Mouse (Mus musculus): ENCODE measurements around the gene Angptl4.
A peak's percentile ranks its signal among the peaks of the same experiment; 100 is the strongest.
"Not testable (repeated sequence)": the region's sequence is repeated elsewhere in the genome, so short reads cannot be mapped to it uniquely, and the experiment has no call there.

Angptl4 gene

GRCm38 (mm10) chr17:33781124-33781977, at the start of gene Angptl4:
Gene Angptl4, minus strand, starts transcription at chr17:33781830.
- DNase-seq (ENCODE audit: low spot score in 2 of 2), result peak; percentile 35 to 37

DNA sequence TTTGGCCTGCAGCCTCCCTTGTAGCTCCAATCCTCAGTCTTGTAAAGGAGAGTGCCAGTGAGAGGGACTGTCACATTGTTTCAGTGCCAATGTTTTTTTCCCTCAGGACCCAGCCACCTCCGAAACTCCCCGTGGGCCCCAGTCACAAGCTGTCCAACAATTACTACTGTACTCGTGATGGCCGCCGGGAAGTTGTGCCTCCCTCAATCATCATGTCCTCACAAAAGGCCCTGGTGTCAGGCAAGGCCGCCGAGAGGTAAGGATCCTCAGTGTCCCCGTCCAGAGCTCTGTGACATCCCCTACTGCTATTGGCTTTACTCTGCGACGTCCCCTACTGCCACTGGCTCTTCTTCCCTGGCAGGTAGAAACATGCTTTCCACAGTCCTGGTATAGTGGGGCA, 47.9 kb upstream of the Angptl4 start:
- DNase-seq (ENCODE audit: low spot score in 2 of 2), result no peak

DNA sequence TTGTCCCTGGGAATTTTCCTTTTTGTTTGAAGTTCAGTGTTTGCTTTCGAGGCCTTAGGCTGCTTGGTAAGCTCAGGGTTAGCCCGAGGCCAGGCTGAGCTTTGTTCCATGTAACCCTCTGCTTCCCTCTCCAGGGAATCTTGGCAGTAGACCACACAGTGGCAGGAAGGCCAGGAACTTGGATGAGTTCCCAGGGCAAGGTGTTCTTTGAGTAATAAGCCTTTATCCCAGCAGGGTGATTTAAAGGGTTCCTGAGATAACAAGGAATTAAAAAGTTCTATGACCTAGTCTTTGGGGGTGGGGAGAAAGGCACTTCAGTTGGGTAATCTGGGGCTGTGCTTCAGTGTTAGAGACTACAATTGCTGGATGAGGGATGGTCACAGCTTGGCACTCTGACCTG, 47.3 kb upstream of the Angptl4 start:
- DNase-seq (ENCODE audit: low spot score in 2 of 2), result no peak

- peak in 1 of 2 experiments; percentile 54 for DNase-seq (ENCODE audit: low spot score in 2 of 2)
Observed at GRCm38 (mm10) chr17:33826850-33827249, 45.2 kb upstream of the Angptl4 start.

DNA sequence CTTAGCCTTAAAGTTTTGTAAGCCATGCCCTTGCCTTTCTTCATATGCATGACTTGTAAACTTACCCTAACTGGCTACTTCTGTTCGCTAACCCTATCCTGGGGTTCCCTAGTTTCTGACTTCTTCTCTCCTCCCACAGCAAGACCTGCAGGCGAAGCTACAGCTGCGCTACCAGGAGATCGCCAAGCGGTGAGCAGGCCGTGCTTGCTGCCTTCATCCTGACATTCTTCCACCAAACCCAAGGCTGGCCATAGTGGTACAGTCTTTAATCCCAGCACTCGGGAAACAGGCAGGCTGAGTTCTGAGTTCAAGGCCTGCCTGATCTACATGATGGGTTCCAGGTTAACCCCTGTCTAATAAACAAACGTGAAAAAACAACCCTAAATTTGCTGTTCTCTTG, 43.8 kb upstream of the Angptl4 start:
- no peak for DNase-seq (ENCODE audit: low spot score in 2 of 2)

- not testable (repeated sequence) for DNase-seq (ENCODE audit: low spot score in 2 of 2)
Observed at GRCm38 (mm10) chr17:33824997-33825330, 43.3 kb upstream of the Angptl4 start.

DNA sequence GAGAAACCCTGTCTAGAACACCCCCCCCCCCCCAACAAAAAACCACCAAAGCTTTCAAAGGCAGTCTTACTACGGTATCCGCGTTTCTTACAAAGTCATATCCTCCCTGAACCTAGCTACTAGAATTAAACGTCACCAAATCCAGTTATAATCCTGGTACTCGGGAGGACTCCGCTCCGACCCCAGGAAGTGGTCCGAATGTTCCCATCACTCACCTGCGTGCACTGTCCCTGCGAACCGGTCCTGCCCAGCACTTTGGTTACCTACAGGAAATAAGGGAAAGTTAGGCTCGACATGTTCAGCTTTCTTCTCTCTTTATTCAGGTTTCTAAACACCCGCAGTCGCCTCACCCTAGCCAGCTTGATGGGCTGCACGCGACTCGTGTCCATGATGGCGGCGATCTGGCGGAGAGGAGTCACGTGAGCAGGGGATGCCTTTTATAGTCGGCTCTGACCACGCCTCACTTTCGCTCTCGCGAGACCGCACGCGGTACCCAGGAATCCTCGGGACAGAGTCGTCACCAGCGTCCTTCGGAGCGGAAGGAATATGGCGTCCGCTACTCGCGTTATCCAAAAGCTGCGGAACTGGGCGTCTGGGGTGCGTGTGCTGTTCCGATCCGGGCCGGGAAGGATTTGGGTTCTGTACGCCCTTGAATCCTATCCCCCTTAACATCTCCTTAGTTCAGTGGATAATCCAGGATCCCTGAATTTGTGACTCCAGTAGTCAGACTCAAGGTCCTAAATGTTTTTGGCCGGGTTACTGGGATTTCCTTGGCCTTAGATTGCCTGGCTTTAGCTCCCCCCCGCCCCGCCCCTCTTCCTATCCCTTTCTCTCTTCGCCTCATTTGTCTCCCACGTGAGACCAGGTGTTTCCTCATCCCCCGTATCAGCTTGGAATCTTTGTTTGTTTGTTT, 42.7 kb upstream of the Angptl4 start, which contains the start of the genes Rps28 and Ndufa7:
Rps28 (minus strand) TSS at position 479 of the 913 bp plus-strand sequence.
Ndufa7 (plus strand) TSS at position 489 of the 913 bp plus-strand sequence.
- peak; percentile 96 for DNase-seq (ENCODE audit: low spot score in 2 of 2)

- DNase-seq (ENCODE audit: low spot score in 2 of 2), result not testable (repeated sequence)
Observed at GRCm38 (mm10) chr17:33823171-33823570, 41.5 kb upstream of the Angptl4 start.

DNA sequence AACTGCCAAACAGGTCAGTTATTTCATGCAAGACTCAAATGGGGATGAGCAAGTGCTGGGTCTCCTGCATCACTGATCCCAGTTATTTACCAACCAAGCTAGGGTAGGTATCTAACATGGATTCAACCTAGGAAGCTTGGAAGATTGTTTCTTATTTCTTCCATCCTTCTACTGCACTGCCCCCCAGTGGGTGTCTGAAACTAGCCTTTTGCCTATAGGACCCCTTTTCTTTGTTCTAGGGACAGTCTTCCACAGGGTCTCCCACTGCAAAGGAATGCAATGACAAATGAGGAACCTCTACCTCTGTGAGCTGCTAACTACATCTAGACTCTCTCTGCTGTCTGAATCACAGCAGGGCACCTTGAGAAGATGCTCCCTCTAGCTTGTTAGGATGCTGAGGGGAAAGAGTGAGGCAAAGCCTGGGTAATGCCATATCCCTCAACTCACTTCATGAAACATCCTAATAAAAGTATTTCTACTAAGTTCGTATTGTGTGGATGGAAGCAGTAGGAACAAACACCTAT, 40.9 kb upstream of the Angptl4 start:
- no peak for DNase-seq (ENCODE audit: low spot score in 2 of 2)

DNA sequence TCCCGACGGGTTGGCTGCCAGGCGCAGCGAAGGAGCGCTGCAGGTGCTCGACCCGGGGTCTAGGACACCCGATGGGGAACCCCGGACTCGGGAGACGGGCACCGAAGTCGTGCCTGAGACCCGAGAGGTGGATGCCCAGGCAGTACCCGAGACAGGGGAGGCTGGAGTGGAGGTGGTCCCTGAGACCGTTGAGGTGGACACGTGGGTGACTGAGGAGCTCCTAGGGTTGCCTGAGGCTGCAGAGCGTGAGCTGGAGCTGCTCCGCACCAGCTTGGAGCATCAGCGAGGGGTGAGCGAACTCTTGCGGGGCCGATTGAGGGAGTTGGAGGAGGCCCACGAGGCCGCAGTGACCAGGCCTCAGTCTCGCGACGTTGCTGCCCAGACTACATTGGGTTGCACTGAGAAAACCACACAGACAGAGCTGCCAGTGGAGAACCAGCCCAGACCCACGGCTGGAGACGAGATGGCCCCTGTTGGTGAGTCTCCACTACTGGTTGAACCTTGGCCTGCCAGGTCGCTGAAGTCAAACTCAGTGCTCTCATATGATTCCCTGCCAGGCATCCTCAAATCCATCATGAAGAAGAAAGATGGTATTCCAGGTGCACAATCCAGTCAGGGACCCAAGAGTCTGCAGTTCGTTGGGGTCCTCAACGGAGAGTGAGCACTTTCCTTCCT, 36.5 kb upstream of the Angptl4 start:
- DNase-seq (ENCODE audit: low spot score in 2 of 2), result no peak

DNA sequence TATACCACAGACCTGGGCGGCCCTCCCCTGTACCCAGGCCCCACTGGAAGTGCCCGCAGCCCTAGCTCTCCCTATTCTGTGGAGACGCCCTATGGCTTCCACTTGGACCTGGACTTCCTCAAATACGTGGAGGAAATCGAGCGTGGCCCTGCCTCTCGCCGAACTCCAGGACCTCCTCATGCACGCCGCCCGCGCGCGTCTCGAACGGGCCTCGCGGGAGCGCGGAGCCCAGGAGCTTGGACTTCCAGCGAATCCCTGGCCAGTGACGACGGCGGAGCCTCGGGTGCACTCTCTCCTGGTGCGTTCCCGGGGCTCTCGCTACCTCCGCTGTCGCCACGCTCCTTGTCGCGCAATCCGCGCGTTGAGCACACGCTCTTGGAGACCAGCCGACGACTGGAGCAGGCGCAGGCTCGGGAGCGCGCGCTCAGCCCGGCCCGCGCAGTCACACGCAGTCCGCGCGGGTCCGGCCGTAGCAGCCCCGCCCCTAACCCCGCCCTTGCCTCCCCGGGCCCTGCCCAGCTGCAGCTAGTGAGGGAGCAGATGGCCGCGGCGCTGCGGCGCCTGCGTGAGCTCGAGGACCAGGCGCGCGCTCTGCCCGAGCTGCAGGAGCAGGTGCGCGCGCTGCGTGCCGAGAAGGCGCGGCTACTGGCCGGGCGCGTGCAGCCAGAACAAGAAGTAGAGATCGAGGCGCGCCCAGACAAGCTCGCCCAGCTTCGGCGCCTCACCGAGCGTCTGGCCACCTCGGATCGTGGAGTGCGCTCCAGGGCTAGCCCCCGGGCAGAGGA, 35.7 kb upstream of the Angptl4 start:
- DNase-seq (ENCODE audit: low spot score in 2 of 2), result peak; percentile 90 to 92

DNA sequence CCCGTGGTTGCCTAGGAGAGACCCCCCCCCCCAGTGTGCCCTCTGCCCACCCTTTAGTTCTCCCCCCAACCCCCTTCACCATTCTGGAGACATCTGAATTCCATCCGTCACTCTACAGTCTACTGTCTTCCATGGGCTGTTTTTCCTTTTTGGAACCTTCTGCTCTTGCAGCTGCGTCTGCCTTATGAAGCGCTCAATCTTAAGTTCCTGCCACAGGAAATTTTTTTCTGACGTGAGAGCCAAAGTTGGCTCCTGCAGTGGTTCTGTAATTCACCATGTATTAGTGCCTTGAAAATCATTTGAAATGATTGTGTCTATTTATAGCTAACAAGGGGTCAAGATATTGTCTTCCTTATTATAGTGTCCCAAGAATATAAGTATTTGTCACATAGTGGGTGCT, 35.0 kb upstream of the Angptl4 start:
- DNase-seq (ENCODE audit: low spot score in 2 of 2), result no peak

DNA sequence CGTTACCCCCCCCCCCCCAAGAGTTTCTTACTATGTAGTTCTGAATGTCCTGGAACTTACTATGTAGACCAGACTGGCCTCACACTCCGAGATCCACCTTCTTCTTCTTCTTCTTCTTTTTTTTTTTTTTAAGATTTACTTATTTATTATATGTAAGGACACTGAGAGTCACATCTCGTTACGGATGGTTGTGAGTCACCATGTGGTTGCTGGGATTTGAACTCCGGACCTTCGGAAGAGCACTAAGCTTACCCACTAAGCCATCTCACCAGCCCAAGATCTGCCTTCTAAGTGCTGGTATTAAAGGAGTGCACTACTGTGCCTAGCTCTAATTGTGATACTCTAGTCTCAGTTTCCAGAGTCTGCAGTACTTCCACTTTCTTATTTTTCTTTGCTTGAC, 33.8 kb upstream of the Angptl4 start:
- DNase-seq (ENCODE audit: low spot score in 2 of 2), result no peak

GRCm38 (mm10) chr17:33812990-33813389, 31.4 kb upstream of the Angptl4 start:
- DNase-seq (ENCODE audit: low spot score in 2 of 2), result no peak

DNA sequence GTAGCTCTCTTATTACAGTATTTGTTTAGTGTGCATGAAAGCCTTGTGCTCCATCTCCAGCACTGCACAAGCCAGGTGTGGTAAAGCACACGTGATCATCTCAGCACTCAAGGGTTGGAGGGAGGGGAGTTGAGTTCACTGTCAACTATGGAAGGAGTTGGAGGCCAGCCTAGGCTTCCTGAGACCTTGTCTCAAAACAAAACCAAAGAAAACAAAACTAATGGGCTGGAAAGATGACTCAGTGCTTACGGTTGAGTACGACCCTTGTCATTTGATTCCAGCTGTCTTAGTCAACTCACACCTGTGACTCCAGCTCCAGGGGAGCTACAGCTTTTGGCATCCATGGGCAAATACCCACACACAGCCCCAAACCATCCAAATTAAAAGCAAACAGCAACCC, 30.8 kb upstream of the Angptl4 start:
- DNase-seq (ENCODE audit: low spot score in 2 of 2), result no peak

DNA sequence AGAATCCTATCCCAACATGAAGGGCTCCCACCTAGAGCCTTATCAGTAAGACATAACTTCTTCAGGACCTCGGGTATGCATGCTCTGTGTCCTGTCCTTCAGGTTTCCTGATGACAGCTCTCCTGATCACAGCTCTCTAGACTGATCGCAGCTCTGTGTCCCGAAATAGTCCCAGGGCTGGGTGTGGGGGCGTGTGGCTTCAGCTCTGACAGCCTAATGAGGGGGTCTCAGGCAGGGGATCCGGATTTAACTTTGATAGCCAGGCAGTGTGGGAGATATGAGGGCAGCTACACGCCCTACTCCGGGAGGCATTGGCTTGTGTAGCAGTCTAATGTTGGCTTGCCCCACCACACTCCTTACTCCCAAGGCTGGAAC, 29.5 kb upstream of the Angptl4 start:
- no peak for DNase-seq (ENCODE audit: low spot score in 2 of 2)

DNA sequence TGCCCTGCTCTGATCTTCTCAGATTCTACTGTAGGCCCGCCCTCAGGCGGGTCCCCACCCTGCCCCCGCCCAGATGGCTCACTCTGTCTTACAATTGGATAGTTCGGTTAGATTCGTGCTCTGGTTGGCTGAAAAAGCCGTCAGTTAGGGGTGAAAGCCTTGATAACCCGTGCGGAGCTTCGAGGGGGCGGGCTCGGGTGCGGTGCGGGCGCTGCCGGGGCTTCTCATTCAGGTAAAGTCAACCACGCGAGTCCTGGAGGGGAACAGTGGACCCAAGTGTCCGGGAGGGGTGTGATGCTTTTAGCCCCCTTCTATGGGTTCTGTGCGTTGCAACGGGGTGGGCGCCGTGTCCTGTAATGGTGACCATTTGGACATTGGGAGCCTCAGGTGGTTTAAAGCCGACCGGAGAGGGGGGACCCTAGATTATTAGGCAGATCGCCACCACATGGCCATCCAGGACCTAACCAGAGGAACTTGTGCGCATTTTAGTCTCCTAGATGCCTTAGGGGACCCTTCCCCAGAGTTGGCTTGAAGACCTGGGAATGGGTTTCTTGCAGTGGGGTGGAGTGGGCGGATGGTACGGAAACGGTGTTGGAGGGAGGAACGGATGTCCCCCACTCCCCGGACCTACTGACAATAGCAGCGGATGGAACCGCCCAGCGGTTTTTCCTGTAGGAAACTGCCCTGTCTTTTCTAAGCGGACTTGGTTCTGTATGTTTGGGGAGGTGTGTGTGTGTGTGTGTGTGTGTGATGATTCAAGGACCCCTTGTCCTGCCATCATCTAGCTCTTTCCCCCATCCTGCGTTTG, 28.9 kb upstream of the Angptl4 start, which contains the start of gene Kank3:
Kank3 (plus strand) TSS at position 186 of the 808 bp plus-strand sequence.
- DNase-seq (ENCODE audit: low spot score in 2 of 2), result peak; percentile 87 to 92

DNA sequence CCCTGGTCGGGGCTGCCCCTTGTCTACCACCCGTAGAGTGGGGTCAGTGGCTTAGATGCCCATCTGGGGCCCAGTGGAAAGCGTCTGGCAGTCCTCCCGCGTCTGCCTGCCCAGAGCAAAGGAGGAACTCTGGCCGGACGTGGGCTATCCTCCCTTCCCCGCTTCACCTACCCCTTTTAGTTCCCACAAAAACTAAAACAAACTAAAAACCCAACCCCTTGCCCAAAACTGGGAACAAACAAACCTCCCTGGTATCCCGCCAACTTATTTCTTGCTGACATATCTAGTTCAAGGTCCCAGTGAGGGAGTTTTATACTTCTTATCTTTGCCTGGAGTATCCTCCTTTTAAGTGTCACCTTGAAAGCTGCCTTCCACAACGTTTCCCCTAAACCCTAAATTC, 26.6 kb upstream of the Angptl4 start:
- no peak for DNase-seq (ENCODE audit: low spot score in 2 of 2)

- DNase-seq (ENCODE audit: low spot score in 2 of 2), result no peak
Observed at GRCm38 (mm10) chr17:33807181-33807888, 25.7 kb upstream of the Angptl4 start.

Measured in right cerebral cortex, postnatal 36 days (tissue).